Mouse (Mus musculus) forebrain, embryonic 12.5 days (tissue): ENCODE results near the gene Vmn1r138. TPM values are rescaled to one million over a fixed set of nuclear protein-coding genes. Genes with fewer than 3 reads are reported as not detected.
"Not testable (repeated sequence)": the region's sequence is repeated elsewhere in the genome, so short reads cannot be mapped to it uniquely, and the experiment has no call there.

Source experiments
- ATAC-seq: fragments of 200-750 bp; cut with Nextera tagmentation; 2 replicates; pipeline ENCODE4 v1.8.0; 2017; ENCODE audit warnings: moderate TSS enrichment; ENCODE audit not compliant: low FRiP score
- H3K27ac ChIP-seq: fragments of 300-500 bp; sonication (generic); 2 replicates; pipeline ENCODE4 v1.5.1; 2016; ENCODE audit warnings: mild to moderate bottlenecking
- H3K27me3 ChIP-seq: fragments of 300-500 bp; sonication (generic); 2 replicates; pipeline ENCODE4 v1.6.1; 2016; ENCODE audit warnings: mild to moderate bottlenecking
- H3K36me3 ChIP-seq: fragments of 300-500 bp; sonication (generic); replicated peaks from 2 replicates; pipeline ENCODE4 v1.6.1; 2016; ENCODE audit warnings: mild to moderate bottlenecking
- H3K4me1 ChIP-seq: fragments of 300-500 bp; sonication (generic); 2 replicates; pipeline ENCODE4 v1.6.1; 2016
- H3K4me2 ChIP-seq: fragments of 300-500 bp; sonication (generic); 2 replicates; pipeline ENCODE4 v1.6.1; 2016; ENCODE audit warnings: mild to moderate bottlenecking, moderate library complexity
- H3K4me3 ChIP-seq: fragments of 300-500 bp; sonication (generic); replicated peaks from 2 replicates; pipeline ENCODE4 v1.5.1; 2016; ENCODE audit warnings: mild to moderate bottlenecking
- H3K9ac ChIP-seq: fragments of 300-500 bp; sonication (generic); 2 replicates; pipeline ENCODE4 v1.6.1; 2016; ENCODE audit warnings: mild to moderate bottlenecking
- H3K9me3 ChIP-seq: fragments of 300-500 bp; sonication (generic); 2 replicates; pipeline ENCODE4 v1.6.1; 2016
- WGBS: fragments of 180-500 bp; shearing (Covaris S2); methylation state at CpG from one replicate; pipeline ENCODE4 v1.1.7; 2016; 5-methylcytosine and 5-hydroxymethylcytosine counted together
- polyA plus RNA-seq: library from polyadenylated mRNA; unstranded; fragments of >200 nt; fragmentation: Nextera tagmentation; extraction: Ambion mirVana; gene quantifications from 2 replicates; pipeline ENCODE4 v1.2.1, GENCODE M21; 2016

Vmn1r138 gene
- polyA plus RNA-seq: not detected in 2 replicates

DNA sequence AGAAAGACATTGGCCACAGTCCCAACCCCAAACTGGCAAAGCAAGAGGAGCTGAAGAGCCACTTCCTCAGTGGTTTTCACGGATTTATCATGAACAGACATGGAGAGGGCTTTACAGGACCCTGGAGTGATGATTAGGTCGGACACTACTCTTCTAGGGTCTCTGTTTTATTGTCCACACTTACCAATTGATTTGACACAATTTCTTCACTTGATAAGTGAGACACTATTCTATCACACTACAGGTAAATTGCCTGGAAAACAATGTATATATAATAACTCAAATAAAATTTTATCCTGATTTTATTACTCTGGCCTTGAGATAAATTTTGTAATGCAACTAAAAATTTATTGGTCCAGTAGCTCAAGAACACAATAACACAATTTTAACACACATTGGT is at the start of gene Vmn1r138:
Vmn1r138 (minus strand) TSS at position 101 of the 400 bp plus-strand sequence.
- not testable (repeated sequence) for H3K9me3 ChIP-seq, H3K4me2 ChIP-seq, H3K27ac ChIP-seq, H3K36me3 ChIP-seq, H3K9ac ChIP-seq, H3K27me3 ChIP-seq, H3K4me3 ChIP-seq, H3K4me1 ChIP-seq, ATAC-seq
- WGBS: no CpG with 5 or more reads among the region's 2 CpGs

DNA sequence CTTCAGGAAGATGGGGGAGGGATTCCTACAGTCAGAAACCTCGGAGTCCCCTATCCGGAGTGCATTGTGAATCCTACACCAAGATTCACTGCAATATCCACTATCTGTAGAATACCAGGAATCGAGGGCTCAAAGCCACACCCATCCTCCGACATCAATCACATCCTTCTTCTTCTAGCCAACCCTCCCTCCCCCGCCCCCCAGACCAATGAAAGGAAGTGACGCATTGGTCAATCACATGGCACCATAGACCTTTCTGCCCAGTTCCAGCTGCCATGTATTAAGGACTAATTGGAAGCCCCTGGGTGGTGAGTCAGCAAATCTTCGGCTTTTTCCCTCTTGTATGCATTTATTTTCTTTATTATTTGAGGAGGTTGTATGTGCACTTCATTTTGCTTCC is 40.1 kb upstream of the Vmn1r138 start, which contains the start of gene Vmn1r139:
Vmn1r139 (plus strand) TSS at position 301 of the 400 bp plus-strand sequence.
- H3K27ac ChIP-seq, H3K27me3 ChIP-seq, ATAC-seq, H3K4me2 ChIP-seq, H3K36me3 ChIP-seq, H3K9me3 ChIP-seq, H3K4me1 ChIP-seq, H3K9ac ChIP-seq, H3K4me3 ChIP-seq: not testable (repeated sequence)
- no CpG with 5 or more reads among the region's 7 CpGs for WGBS

DNA sequence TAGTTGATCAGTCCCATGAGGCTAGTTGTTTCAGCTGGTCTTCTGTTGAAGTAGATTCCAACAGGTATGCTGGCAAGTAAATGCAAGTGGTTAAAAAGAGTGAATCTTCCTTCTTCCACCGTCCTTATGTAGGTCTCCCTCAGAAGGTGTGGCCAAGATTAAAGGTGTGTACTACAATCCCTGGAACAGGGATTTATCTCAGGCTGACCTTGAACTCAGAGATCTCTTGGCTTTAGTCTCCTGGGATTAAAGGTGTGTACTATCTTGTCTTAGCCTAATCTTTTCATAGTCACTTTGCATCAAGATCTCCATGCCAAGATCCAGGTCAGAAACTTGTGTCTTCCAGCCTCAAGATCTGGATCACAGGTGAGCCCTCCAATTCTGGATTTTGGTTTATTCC is 27.5 kb upstream of the Vmn1r138 start, which contains the start of gene Gm6176:
Gm6176 (minus strand) TSS at position 101 of the 400 bp plus-strand sequence.
- H3K9me3 ChIP-seq, H3K4me2 ChIP-seq, ATAC-seq, H3K9ac ChIP-seq, H3K36me3 ChIP-seq, H3K4me1 ChIP-seq, H3K27ac ChIP-seq, H3K27me3 ChIP-seq, H3K4me3 ChIP-seq: not testable (repeated sequence)
- no CpG with 5 or more reads among the region's 1 CpGs for WGBS

DNA sequence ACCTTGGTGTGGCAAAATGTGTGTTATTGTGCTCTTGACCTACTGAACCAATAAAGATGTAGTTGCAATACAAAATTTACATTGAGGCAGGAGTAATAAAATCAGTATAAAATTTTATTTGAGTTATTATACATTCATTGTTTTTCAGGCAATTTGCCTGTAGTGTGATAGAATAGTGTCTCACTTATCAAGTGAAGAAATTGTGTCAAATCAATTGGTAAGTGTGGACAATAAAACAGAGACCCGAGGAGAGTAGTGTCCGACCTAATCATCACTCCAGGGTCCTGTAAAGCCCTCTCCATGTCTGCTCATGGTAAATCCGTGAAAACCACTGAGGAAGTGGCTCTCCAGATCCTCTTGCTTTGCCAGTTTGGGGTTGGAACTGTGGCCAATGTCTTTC is 34.4 kb downstream of the Vmn1r138 start, which contains the start of gene Vmn1r137:
Vmn1r137 (plus strand) TSS at position 301 of the 400 bp plus-strand sequence.
- no CpG with 5 or more reads among the region's 3 CpGs for WGBS

More for the DNA sequence above, 34.4 kb downstream of the Vmn1r138 start, which contains the start of gene Vmn1r137:
- H3K36me3 ChIP-seq, H3K4me1 ChIP-seq, H3K27me3 ChIP-seq, H3K27ac ChIP-seq, ATAC-seq, H3K9ac ChIP-seq, H3K4me2 ChIP-seq, H3K4me3 ChIP-seq, H3K9me3 ChIP-seq: not testable (repeated sequence)

Other genes starting within 250 kb of the Vmn1r138 start
- not detected in 2 replicates for gene Gm4177, start 232.2 kb downstream of the Vmn1r138 start, polyA plus RNA-seq
- gene Vmn1r135, start 196.5 kb downstream of the Vmn1r138 start, polyA plus RNA-seq: not detected in 2 replicates
- gene Gm5725, start 184.6 kb downstream of the Vmn1r138 start, polyA plus RNA-seq: not detected in 2 replicates
- gene Gm5891, start 107.6 kb downstream of the Vmn1r138 start, polyA plus RNA-seq: not detected in 2 replicates
- gene Vmn1r137, start 34.3 kb downstream of the Vmn1r138 start, polyA plus RNA-seq: not detected in 2 replicates
- gene Gm6176, start 27.4 kb upstream of the Vmn1r138 start, polyA plus RNA-seq: not detected in 2 replicates
- gene Vmn1r139, start 40.2 kb upstream of the Vmn1r138 start, polyA plus RNA-seq: not detected in 2 replicates
- not detected in 2 replicates for gene Gm16451, start 89.3 kb upstream of the Vmn1r138 start, polyA plus RNA-seq
- gene Gm10666, start 105.8 kb upstream of the Vmn1r138 start, polyA plus RNA-seq: not detected in 2 replicates
- gene Vmn1r142, start 135.1 kb upstream of the Vmn1r138 start, polyA plus RNA-seq: not detected in 2 replicates
- not detected in 2 replicates for gene Vmn1r143, start 160.5 kb upstream of the Vmn1r138 start, polyA plus RNA-seq
- gene Gm8653, start 172.4 kb upstream of the Vmn1r138 start, polyA plus RNA-seq: not detected in 2 replicates
- gene Gm8453, start 200.6 kb upstream of the Vmn1r138 start, polyA plus RNA-seq: not detected in 2 replicates